ENCODE assay signal across 9 mouse cellular contexts in the genomic region with DNA sequence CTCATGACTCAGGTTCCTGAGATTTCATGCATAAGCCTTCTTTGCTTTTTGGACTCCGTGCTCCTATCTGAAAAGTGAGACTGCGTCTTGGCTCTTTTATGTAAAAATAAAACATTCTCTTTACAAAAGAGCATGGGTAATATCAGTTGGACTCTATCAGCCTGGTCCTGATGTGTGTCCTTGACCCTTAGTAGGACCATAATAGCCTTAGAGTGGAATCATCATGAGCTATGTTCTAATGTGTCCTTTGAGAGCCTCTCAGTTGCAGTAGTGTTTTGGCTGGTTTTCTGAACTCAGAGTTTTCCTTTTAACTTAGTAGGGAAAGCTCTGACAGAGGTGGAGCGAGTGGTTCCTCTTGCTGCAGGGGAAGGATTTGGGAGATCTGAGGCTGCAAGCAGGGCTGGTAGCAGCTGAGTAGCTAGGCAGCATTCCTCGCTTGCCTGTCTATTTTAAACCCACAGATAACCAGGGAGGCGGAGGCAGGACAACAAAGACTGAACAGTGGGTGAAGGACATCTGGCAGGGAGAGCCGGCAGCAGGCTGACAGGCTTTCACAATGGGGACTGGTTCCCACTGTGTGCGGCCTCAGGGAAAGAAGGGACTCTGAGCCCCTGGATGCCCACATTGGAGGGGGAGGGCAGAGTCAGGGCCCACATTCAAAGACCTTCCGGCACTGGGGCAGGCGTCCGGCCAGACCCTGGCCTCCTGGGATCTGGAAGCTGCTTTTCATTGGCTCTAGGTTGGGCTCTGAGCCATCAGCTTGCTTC. TPM values are rescaled to one million over a fixed set of nuclear protein-coding genes. Genes with fewer than 3 reads are reported as not detected.
A peak's percentile ranks its signal among the peaks of the same experiment; 100 is the strongest.
DNase-seq lines count a peak whose midpoint lies in the region; ATAC-seq and TF ChIP-seq lines count a peak whose summit lies in the region.
"Had no signal": no experiment of that assay in that cellular context is flagged by ENCODE, and none has a peak within 500 bp of the region (broad histone marks: within the 10 kb centered on the region; RNA-seq: fewer than 3 reads in every experiment).

No protein-coding gene starts in this region.

- H3K4me2 ChIP-seq in hindbrain, embryonic 16.5 days (ENCODE audit: low read length), result no peak overlapping the region

- no peak overlapping the region for H3K9ac ChIP-seq in hindbrain, embryonic 16.5 days (ENCODE audit: low read depth, low read length)

- no peaks in the 10 kb centered on the region for H3K27me3 ChIP-seq in hindbrain, embryonic 16.5 days (replicated peaks; ENCODE audit: control insufficient read depth, insufficient read depth, low read length)

- no peaks in the 10 kb centered on the region for H3K36me3 ChIP-seq in hindbrain, embryonic 16.5 days (ENCODE audit: control insufficient read depth, insufficient read depth, low read length)

- peak; percentile 57 for DNase-seq in gastrocnemius, adult 2 months
- no peak for DNase-seq in gastrocnemius, postnatal 25 days
- peak; percentile 52 for DNase-seq in adrenal gland, postnatal 25 days
- peak; percentile 70 to 79 for DNase-seq in frontal cortex, postnatal 10 days (ENCODE audit: low spot score in 2 of 2)
- DNase-seq in liver, result peak; percentile 50
- peak; percentile 92 for DNase-seq in right cerebral cortex, adult 18-20 months
- no peak for DNase-seq in spleen, adult 12 weeks (ENCODE audit: low spot score)

- peaks cover 3% of the 10 kb centered on the region; the same call in 1 of the 2 replicates for H3K4me1 ChIP-seq in hindbrain, embryonic 16.5 days (ENCODE audit: control insufficient read depth, insufficient read depth, low read depth, low read length)

- peak overlapping the region; percentile 72 for H3K27ac ChIP-seq in gastrocnemius, adult 2 months
- H3K27ac ChIP-seq in hindbrain, embryonic 16.5 days (ENCODE audit: low read depth, low read length), result peak overlapping the region; percentile 36

- 23% methylated on average over 10 of the region's 10 CpGs for WGBS in hindbrain, embryonic 16.5 days

- no peak for TF ChIP-seq CTCF in gastrocnemius, adult 2 months (IDR thresholded peaks at IDR 0.05)

- intact Hi-C loops in gastrocnemius, adult 2 months (cut with DNase I), result no loop called here

- ATAC-seq in hindbrain, embryonic 16.5 days, result peak; percentile 94

- H3K9me3 ChIP-seq in hindbrain, embryonic 16.5 days (ENCODE audit: control insufficient read depth, low read length), result no peaks in the 10 kb centered on the region

- H3K4me3 ChIP-seq in gastrocnemius, adult 2 months, result no peak overlapping the region
- no peak overlapping the region for H3K4me3 ChIP-seq in hindbrain, embryonic 16.5 days (ENCODE audit: low read length)
- H3K4me3 ChIP-seq: erythroblast, embryonic 14.5 days had no signal

RNA-seq across cellular contexts. Expression of a gene that starts 11.3 kb away (rescaled TPM):
- 1 to 10 TPM; 4.1 to 6.2 TPM for total RNA-seq in gastrocnemius, adult 2 months (2021)
- 1 to 10 TPM; 4.2 to 6.3 TPM for total RNA-seq in gastrocnemius, postnatal 25 days (2021)
- total RNA-seq in adrenal gland, postnatal 25 days (2021), result 75.2 and 101 TPM in 2 replicates
- polyA plus RNA-seq in hindbrain, embryonic 16.5 days (2015; fragmentation: Nextera tagmentation; extraction: Ambion mirVana), result 70.9 and 81.1 TPM in 2 replicates

RNA-seq across cellular contexts. Expression of a gene that starts 52.2 kb away (rescaled TPM):
- total RNA-seq in gastrocnemius, adult 2 months (2021), result 10 to 100 TPM in 1 of 2 experiments, 1 to 10 TPM in 1; 7.1 to 11.9 TPM
- 1 to 10 TPM; 7.9 to 9.5 TPM for total RNA-seq in gastrocnemius, postnatal 25 days (2021)
- 10.8 and 11.8 TPM in 2 replicates for total RNA-seq in adrenal gland, postnatal 25 days (2021)
- polyA plus RNA-seq in hindbrain, embryonic 16.5 days (2015; fragmentation: Nextera tagmentation; extraction: Ambion mirVana), result 27.2 and 28.1 TPM in 2 replicates

Comparison
In these comparisons a context has a peak if more than half of its experiments do, and no peak if none do; other contexts are left out.
1. DNase-seq: peak in gastrocnemius, adult 2 months (single experiment), adrenal gland, postnatal 25 days (single experiment), frontal cortex, postnatal 10 days (2 of 2), liver (single experiment) and right cerebral cortex, adult 18-20 months (single experiment); none in gastrocnemius, postnatal 25 days (single experiment) and spleen, adult 12 weeks (single experiment).
2. RNA of a gene that starts 11.3 kb away (total RNA-seq): 75.2 to 101 TPM in adrenal gland, postnatal 25 days; 4.2 to 6.3 TPM in gastrocnemius, postnatal 25 days and 4.1 to 6.2 TPM in gastrocnemius, adult 2 months; every median in the first group is over 10 times any median in the second.